Mouse (Mus musculus) liver, postnatal 0 days (tissue): ENCODE measurements around the gene Kmt2a. TPM values are rescaled to one million over a fixed set of nuclear protein-coding genes. Genes with fewer than 3 reads are reported as not detected.

Experiments
- ATAC-seq: fragments of 200-750 bp; cut with Nextera tagmentation; 2 replicates; pipeline ENCODE4 v1.8.0; 2017; ENCODE audit warnings: mild to moderate bottlenecking, moderate library complexity
- DNase-seq: peaks from one replicate; pipeline ENCODE4 v3.0.0-alpha.2; 2016
- H3K27ac ChIP-seq: fragments of 300-500 bp; sonication (generic); 2 replicates; pipeline ENCODE4 v1.5.1; 2014; ENCODE audit warnings: antibody characterized with exemption, moderate library complexity, mild to moderate bottlenecking, low read depth
- H3K27me3 ChIP-seq: fragments of 300-500 bp; sonication (generic); 2 replicates; pipeline ENCODE4 v1.6.1; 2014; ENCODE audit warnings: low read length, control low read depth, mixed read lengths; ENCODE audit not compliant: insufficient read depth
- H3K36me3 ChIP-seq: fragments of 300-500 bp; sonication (generic); replicated peaks from 2 replicates; pipeline ENCODE4 v1.6.1; 2014; ENCODE audit warnings: mild to moderate bottlenecking, control low read depth, low read length, moderate library complexity, mixed read lengths; ENCODE audit not compliant: insufficient read depth
- H3K4me1 ChIP-seq: fragments of 300-500 bp; sonication (generic); 2 replicates; pipeline ENCODE4 v1.6.1; 2014; ENCODE audit warnings: antibody characterized with exemption, mild to moderate bottlenecking, control low read depth; ENCODE audit not compliant: insufficient read depth
- H3K4me2 ChIP-seq: fragments of 300-500 bp; sonication (generic); 2 replicates; pipeline ENCODE4 v1.6.1; 2014; ENCODE audit warnings: low read depth, mild to moderate bottlenecking, low read length, moderate library complexity, mixed read lengths
- H3K4me3 ChIP-seq: fragments of 300-500 bp; sonication (generic); 2 replicates; pipeline ENCODE4 v1.5.1; 2014; ENCODE audit warnings: low read depth, low read length
- H3K9ac ChIP-seq: fragments of 300-500 bp; sonication (generic); replicated peaks from 2 replicates; pipeline ENCODE4 v1.6.1; 2014; ENCODE audit warnings: mild to moderate bottlenecking, moderate library complexity
- H3K9me3 ChIP-seq: fragments of 300-500 bp; sonication (generic); 2 replicates; pipeline ENCODE4 v1.6.1; 2016; ENCODE audit warnings: mild to moderate bottlenecking, control low read depth, low read length, mixed read lengths
- CTCF ChIP-seq: sonication (generic); IDR thresholded peaks from 2 replicates; pipeline ENCODE4 v1.5.1; 2016; ENCODE audit warnings: antibody characterized with exemption, low read depth
- EP300 ChIP-seq: IDR thresholded peaks from 2 replicates; pipeline ENCODE4 v1.6.1; 2016; ENCODE audit warnings: antibody characterized with exemption, low read depth, mild to moderate bottlenecking
- WGBS: fragments of 180-500 bp; shearing (Covaris S2); extraction: QIAGEN DNeasy Blood & Tissue Kit; methylation state at CpG from one replicate; pipeline ENCODE4 v1.1.7; 2014; ENCODE audit not compliant: insufficient replicate concordance; 5-methylcytosine and 5-hydroxymethylcytosine counted together
- polyA plus RNA-seq: library from polyadenylated mRNA; unstranded; fragments of >200 nt; fragmentation: Nextera tagmentation; extraction: Ambion mirVana; gene quantifications from 2 replicates; pipeline ENCODE4 v1.2.1, GENCODE M21; 2015

Kmt2a gene
- polyA plus RNA-seq: 1.8 and 2.2 TPM in 2 replicates

DNA sequence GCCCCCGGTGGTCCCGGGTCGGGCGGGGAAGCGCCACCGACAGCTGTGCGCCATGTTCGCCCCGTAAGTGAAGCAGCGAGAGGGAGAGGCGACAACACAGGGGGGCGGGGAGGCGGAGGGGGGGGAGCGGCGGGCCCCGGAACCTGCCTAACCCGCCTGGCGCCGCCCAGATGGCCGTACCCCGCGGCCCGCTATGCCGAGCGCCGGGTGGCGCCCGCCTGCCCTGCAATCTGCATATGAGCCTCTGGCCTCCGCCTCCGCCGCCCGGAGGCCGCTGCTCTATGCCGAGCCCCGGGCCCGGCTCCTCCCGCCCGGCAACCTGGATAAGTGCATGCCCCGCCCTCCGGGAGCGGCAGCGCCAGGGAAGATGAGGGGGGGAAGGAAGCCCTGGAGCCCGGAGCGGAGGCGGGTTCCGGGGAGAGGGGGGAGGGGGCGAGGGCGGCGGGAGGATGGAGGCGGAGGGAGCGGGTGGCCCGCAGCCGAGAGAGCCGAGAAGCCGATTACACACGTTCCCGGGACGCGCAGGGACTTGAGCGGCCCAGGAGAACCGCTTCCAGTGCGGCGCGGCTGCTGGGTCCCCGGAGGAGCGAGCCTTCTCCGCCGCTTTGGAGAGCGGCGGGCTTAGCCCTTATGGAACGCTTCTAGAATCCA is at the start of gene Kmt2a:
Gene Kmt2a, minus strand, starts transcription at position 76 of the 651 bp plus-strand sequence.
- Histone ChIP-seq H3K4me2 (peak within 1 kb of the TSS; percentile 100), H3K9ac (peak within 1 kb of the TSS; percentile 91), H3K4me3 (peak within 1 kb of the TSS; percentile 91), H3K27ac (peak within 1 kb of the TSS; percentile 93), H3K27me3 (no peaks in the 10 kb centered on the region), H3K36me3 (0 out of 2 replicates have a peak, but pooled peaks cover 2% of the 10 kb centered on the region), H3K9me3 (no peaks in the 10 kb centered on the region), H3K4me1 (peaks cover 28% of the 10 kb centered on the region)
- TF ChIP-seq CTCF: no peak
- TF ChIP-seq EP300: no peak
- DNase-seq (peak; percentile 97), ATAC-seq (peak; percentile 90)
- under 1% methylated on average over 33 of the region's 71 CpGs for WGBS

DNA sequence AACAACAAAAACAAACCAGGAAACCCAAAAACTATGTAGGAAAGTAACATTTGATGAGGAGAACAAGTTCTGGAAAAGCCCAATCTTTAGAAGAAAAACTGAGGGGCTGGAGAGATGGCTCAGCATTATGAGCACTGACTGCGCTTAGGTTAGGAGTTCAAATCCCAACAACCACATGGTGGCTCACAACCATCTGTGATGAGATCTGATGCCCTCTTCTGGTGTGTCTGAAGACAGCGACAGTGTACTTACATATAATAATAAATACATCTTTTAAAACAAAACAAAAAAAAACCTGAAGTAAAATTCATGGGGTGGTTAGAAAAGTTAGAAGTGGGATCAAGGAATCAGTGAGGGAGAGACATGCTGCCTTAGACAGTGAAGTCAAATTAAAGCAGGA is 40.4 kb upstream of the Kmt2a start:
- ATAC-seq: no peak
- no peaks in the 10 kb centered on the region for H3K27me3 ChIP-seq
- H3K9me3 ChIP-seq: no peaks in the 10 kb centered on the region
- no peak overlapping the region; the same call in 1 of the 2 replicates for H3K9ac ChIP-seq
- H3K4me1 ChIP-seq: 0 out of 2 replicates have a peak, but pooled peaks cover 13% of the 10 kb centered on the region
- WGBS: 79% methylated on average over 2 of the region's 2 CpGs
- peak overlapping the region; percentile 98 for H3K4me3 ChIP-seq
- H3K36me3 ChIP-seq: 0 out of 2 replicates have a peak, but pooled peaks cover 2% of the 10 kb centered on the region
- H3K4me2 ChIP-seq: peak overlapping the region; percentile 80
- TF ChIP-seq EP300: no peak
- no peak for TF ChIP-seq CTCF
- peak overlapping the region; percentile 97 for H3K27ac ChIP-seq
- no peak for DNase-seq

DNA sequence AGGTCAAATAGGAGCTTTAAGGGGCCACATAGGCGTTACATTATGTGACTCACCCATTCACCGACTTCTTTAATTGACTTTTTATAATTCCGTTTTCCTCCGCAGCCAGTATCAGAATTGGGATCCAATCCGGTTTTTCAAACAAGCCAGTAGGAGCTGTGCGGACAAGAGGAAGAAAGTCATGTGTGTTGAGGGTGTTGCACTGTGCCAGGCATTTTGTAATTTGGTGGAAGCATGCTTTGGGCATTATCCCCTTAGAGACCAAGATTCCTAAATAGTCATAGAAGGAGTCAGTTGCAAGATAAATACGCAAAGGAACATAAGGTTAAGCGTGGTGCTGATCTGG is 40.0 kb upstream of the Kmt2a start:
- no peak for DNase-seq
- 0 out of 2 replicates have a peak, but pooled peaks cover 2% of the 10 kb centered on the region for H3K36me3 ChIP-seq
- H3K4me2 ChIP-seq: peak overlapping the region; percentile 80
- peak overlapping the region; percentile 98 for H3K4me3 ChIP-seq
- no peaks in the 10 kb centered on the region for H3K9me3 ChIP-seq
- peak overlapping the region; percentile 99 for H3K9ac ChIP-seq
- TF ChIP-seq EP300: no peak
- no peak for TF ChIP-seq CTCF
- under 1% methylated on average over 8 of the region's 8 CpGs for WGBS
- peak overlapping the region; percentile 97 for H3K27ac ChIP-seq
- H3K4me1 ChIP-seq: 0 out of 2 replicates have a peak, but pooled peaks cover 13% of the 10 kb centered on the region
- H3K27me3 ChIP-seq: no peaks in the 10 kb centered on the region
- peak; percentile 81 for ATAC-seq

DNA sequence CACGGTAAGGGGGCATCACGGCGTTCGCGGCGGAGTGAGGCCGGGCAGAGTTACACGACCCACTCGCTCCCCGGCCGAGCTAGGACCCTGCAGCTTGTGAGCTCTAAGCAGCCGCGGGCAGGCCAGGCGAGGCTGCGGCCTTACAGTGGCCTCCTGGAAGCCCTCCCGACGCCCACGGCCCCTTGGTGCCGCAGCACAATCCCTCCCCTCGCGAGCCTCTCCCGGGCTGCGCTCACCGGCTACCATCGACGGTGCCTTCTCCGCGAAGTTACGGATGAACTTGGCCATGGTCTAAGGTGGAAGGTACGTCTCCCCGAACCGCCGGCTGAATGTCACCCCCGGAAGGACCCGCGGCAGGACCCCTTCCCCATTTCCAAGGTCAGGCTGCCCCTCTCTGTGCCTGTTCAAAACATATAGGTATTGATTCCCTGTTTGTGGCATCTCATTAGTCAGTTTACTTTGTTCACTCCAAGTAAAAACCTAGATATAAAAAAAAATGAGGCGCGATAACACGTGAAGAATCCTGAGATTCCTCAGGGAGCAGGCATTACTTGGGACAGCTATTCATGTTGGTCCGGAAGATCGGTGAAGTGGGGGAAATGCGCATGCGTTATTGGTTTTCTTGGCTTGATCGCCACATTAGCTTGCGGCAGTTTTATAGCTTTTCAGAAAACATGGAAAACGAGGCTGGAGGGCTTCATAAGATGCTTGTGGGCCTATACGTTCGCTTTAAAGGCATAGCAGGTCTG is 39.5 kb upstream of the Kmt2a start, which contains the start of gene Atp5l:
Gene Atp5l, minus strand, starts transcription at position 369 of the 749 bp plus-strand sequence.
- peaks cover 13% of the 10 kb centered on the region; the same call in 1 of the 2 replicates for H3K4me1 ChIP-seq
- H3K9ac ChIP-seq: peak within 1 kb of the TSS; percentile 99
- no peaks in the 10 kb centered on the region for H3K27me3 ChIP-seq
- H3K36me3 ChIP-seq: no peaks in the 10 kb centered on the region
- peak within 1 kb of the TSS; percentile 97 for H3K27ac ChIP-seq
- no peaks in the 10 kb centered on the region for H3K9me3 ChIP-seq
- peak within 1 kb of the TSS; percentile 98 for H3K4me3 ChIP-seq
- peak; percentile 86 for DNase-seq
- H3K4me2 ChIP-seq: peak within 1 kb of the TSS; percentile 80
- ATAC-seq: peak; percentile 89
- peak; percentile 93 for TF ChIP-seq EP300
- no peak for TF ChIP-seq CTCF
- WGBS: under 1% methylated on average over 48 of the region's 48 CpGs

DNA sequence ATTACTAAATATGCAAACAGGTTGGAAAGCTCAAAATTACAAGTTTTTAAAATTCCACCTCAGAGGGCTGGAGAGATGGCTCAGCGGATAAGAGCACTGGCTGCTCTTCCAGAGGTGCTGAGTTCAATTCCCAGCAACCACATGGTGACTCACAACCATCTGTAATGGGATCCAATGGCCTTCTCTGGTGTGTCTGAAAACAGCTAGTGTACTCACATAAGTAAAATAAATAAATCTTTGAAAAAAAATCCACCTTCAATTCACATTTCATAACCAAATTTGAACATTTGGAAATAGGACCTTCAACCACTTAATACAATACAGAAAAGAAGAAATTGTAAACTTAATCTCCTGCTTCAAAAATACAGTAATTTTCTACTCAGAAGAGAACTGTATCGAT is 38.5 kb upstream of the Kmt2a start:
- no peak for DNase-seq
- H3K36me3 ChIP-seq: no peaks in the 10 kb centered on the region
- H3K9me3 ChIP-seq: no peaks in the 10 kb centered on the region
- H3K4me3 ChIP-seq: peak overlapping the region; percentile 98
- H3K4me1 ChIP-seq: peaks cover 13% of the 10 kb centered on the region; the same call in 1 of the 2 replicates
- H3K27me3 ChIP-seq: no peaks in the 10 kb centered on the region
- peak overlapping the region; percentile 80 for H3K4me2 ChIP-seq
- peak overlapping the region; percentile 97 for H3K27ac ChIP-seq
- TF ChIP-seq EP300 (no peak), CTCF (no peak)
- ATAC-seq: no peak
- WGBS: 28% methylated on average over 2 of the region's 2 CpGs
- H3K9ac ChIP-seq: peak overlapping the region; percentile 99

DNA sequence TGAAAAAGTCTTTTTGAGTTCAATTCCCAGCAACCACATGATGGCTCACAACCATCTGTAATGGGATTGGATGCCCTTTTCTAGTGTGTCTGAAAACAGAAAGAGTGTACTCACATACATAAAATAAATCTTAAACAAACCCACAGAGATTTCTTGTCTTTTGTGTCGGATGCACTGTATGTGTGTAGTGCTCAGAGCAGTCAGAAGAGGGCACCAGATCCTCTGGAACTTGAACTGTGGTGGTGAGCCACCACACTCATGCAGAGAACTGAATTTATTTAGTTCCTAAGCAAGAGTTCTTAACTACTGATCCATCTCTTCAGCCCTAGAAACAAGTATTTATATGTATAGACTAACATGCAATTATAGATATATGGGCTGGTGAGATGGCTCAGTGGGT is 35.1 kb upstream of the Kmt2a start:
- Histone ChIP-seq H3K27me3 (no peaks in the 10 kb centered on the region), H3K9ac (no peak overlapping the region), H3K9me3 (no peaks in the 10 kb centered on the region), H3K4me3 (no peak overlapping the region), H3K27ac (no peak overlapping the region), H3K36me3 (peaks cover 18% of the 10 kb centered on the region), H3K4me1 (peaks cover 10% of the 10 kb centered on the region; the same call in 1 of the 2 replicates), H3K4me2 (no peak overlapping the region)
- WGBS: 40% methylated on average over 1 of the region's 1 CpGs
- ATAC-seq (no peak), DNase-seq (peak; percentile 51)
- TF ChIP-seq EP300 (no peak), CTCF (peak; percentile 72)
